Mouse (Mus musculus) intestine, postnatal 0 days (tissue): ENCODE measurements around the gene Actn4. TPM values are rescaled to one million over a fixed set of nuclear protein-coding genes. Genes with fewer than 3 reads are reported as not detected.
A peak's percentile ranks its signal among the peaks of the same experiment; 100 is the strongest.

Source experiments
- ATAC-seq: fragments of 200-750 bp; cut with Nextera tagmentation; 2 replicates; pipeline ENCODE4 v1.8.0; 2017; ENCODE audit warnings: mild to moderate bottlenecking, moderate TSS enrichment, moderate library complexity
- H3K27ac ChIP-seq: fragments of 300-500 bp; sonication (generic); 2 replicates; pipeline ENCODE4 v1.5.1; 2014; ENCODE audit warnings: mild to moderate bottlenecking, low read depth, low read length, moderate library complexity
- H3K27me3 ChIP-seq: fragments of 300-500 bp; sonication (generic); replicated peaks from 2 replicates; pipeline ENCODE4 v1.6.1; 2014; ENCODE audit warnings: low read length, mixed read lengths; ENCODE audit not compliant: control insufficient read depth, insufficient read depth
- H3K36me3 ChIP-seq: fragments of 300-500 bp; sonication (generic); 2 replicates; pipeline ENCODE4 v1.6.1; 2014; ENCODE audit warnings: mild to moderate bottlenecking, moderate library complexity; ENCODE audit not compliant: control insufficient read depth, insufficient read depth
- H3K4me1 ChIP-seq: fragments of 300-500 bp; sonication (generic); replicated peaks from 2 replicates; pipeline ENCODE4 v1.6.1; 2014; ENCODE audit warnings: antibody characterized with exemption, low read length, mixed read lengths; ENCODE audit not compliant: control insufficient read depth, insufficient read depth
- H3K4me2 ChIP-seq: fragments of 300-500 bp; sonication (generic); replicated peaks from 2 replicates; pipeline ENCODE4 v1.6.1; 2014; ENCODE audit warnings: low read depth, mild to moderate bottlenecking, moderate library complexity
- H3K4me3 ChIP-seq: fragments of 300-500 bp; sonication (generic); 2 replicates; pipeline ENCODE4 v1.5.1; 2014; ENCODE audit warnings: low read depth, low read length
- H3K9ac ChIP-seq: fragments of 300-500 bp; sonication (generic); 2 replicates; pipeline ENCODE4 v1.6.1; 2014; ENCODE audit warnings: mild to moderate bottlenecking, low read depth, low read length
- H3K9me3 ChIP-seq: fragments of 300-500 bp; sonication (generic); 2 replicates; pipeline ENCODE4 v1.6.1; 2016; ENCODE audit warnings: mixed run types; ENCODE audit not compliant: control insufficient read depth
- CTCF ChIP-seq: sonication (generic); IDR thresholded peaks from 2 replicates; pipeline ENCODE4 v1.5.1; 2016; ENCODE audit warnings: low read depth, mild to moderate bottlenecking, control low read depth, antibody characterized with exemption, moderate library complexity
- WGBS: fragments of 180-500 bp; shearing (Covaris S2); extraction: QIAGEN DNeasy Blood & Tissue Kit; methylation state at CpG from one replicate; pipeline ENCODE4 v1.1.7; 2014; 5-methylcytosine and 5-hydroxymethylcytosine counted together
- polyA plus RNA-seq: library from polyadenylated mRNA; unstranded; fragments of >200 nt; fragmentation: Nextera tagmentation; extraction: Ambion mirVana; gene quantifications from 2 replicates; pipeline ENCODE4 v1.2.1, GENCODE M21; 2015

Actn4 gene
- polyA plus RNA-seq, 1 experiment from 2014 or later: 293 TPM

DNA sequence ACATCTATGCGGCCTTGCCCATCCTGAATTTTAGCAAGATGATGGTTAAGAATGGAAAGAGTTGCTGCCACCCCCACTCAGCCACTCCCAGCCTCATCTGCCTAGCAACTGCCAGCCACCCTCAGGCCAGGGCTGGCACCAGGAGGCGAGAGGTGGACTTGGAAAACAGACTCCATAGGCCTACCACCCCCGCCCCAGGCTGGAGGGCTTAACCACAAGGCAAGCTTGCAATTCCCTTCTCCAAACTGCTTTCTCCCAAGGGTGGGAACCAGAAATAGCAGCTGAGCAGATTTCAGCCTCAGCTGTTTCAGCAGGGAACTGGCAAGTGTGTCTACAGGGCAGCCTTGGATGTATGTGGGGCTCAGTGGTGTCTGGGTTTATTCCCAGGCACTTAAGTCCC is 59.3 kb downstream of the Actn4 start:
- ATAC-seq: no peak
- H3K4me1 ChIP-seq: no peaks in the 10 kb centered on the region
- 87% methylated on average over 3 of the region's 3 CpGs for WGBS
- no peak for TF ChIP-seq CTCF
- H3K27me3 ChIP-seq: no peaks in the 10 kb centered on the region
- no peak overlapping the region for H3K4me3 ChIP-seq
- H3K27ac ChIP-seq: no peak overlapping the region; the same call in 1 of the 2 replicates
- H3K9ac ChIP-seq: no peak overlapping the region
- no peaks in the 10 kb centered on the region for H3K9me3 ChIP-seq
- peaks cover 100% of the 10 kb centered on the region for H3K36me3 ChIP-seq
- H3K4me2 ChIP-seq: no peak overlapping the region

DNA sequence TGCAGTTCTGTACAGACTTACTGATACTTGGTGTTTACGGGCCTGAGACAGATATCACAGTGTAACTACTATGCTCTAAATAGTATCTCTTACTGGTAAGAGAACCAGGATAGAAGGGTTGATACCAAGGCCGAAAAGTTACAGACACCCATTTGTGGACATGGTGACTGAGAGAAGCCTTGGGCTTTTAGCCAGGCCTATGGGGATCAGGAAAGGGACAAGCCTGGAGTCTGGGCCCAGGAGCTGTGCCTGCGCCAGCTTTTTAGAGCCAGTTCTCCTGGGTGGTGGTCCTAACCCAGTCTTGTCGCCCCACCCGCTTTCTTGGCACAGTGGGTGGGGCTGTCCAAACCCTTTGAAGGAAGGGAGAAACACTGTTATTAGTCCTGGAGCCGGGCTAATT is 60.0 kb downstream of the Actn4 start:
- Histone ChIP-seq H3K9ac (no peak overlapping the region), H3K9me3 (no peaks in the 10 kb centered on the region), H3K4me1 (no peaks in the 10 kb centered on the region), H3K4me2 (no peak overlapping the region), H3K27me3 (no peaks in the 10 kb centered on the region), H3K36me3 (peaks cover 100% of the 10 kb centered on the region), H3K4me3 (no peak overlapping the region), H3K27ac (peak overlapping the region; percentile 21; the same call in 1 of the 2 replicates)
- 88% methylated on average over 6 of the region's 6 CpGs for WGBS
- no peak for ATAC-seq
- TF ChIP-seq CTCF: no peak

- WGBS: 85% methylated on average over 13 of the region's 13 CpGs
- peak overlapping the region; percentile 21; the same call in 1 of the 2 replicates for H3K27ac ChIP-seq
- 0 out of 2 replicates have a peak, but pooled peaks have one; percentile 2 for ATAC-seq
- H3K27me3 ChIP-seq: no peaks in the 10 kb centered on the region
- no peaks in the 10 kb centered on the region for H3K4me1 ChIP-seq
- no peak overlapping the region for H3K4me3 ChIP-seq
- TF ChIP-seq CTCF: no peak
- H3K9ac ChIP-seq: no peak overlapping the region
- H3K4me2 ChIP-seq: no peak overlapping the region
- no peaks in the 10 kb centered on the region for H3K9me3 ChIP-seq
- H3K36me3 ChIP-seq: peaks cover 100% of the 10 kb centered on the region
Observed at GRCm38 (mm10) chr7:28901311-28902125, 60.6 kb downstream of the Actn4 start.

- Histone ChIP-seq H3K4me1 (no peaks in the 10 kb centered on the region), H3K27ac (no peak overlapping the region), H3K4me2 (no peak overlapping the region), H3K9ac (no peak overlapping the region), H3K36me3 (peaks cover 100% of the 10 kb centered on the region), H3K9me3 (no peaks in the 10 kb centered on the region), H3K4me3 (no peak overlapping the region), H3K27me3 (no peaks in the 10 kb centered on the region)
- WGBS: 80% methylated on average over 4 of the region's 4 CpGs
- TF ChIP-seq CTCF: peak; percentile 49
- ATAC-seq: no peak
Observed at GRCm38 (mm10) chr7:28899972-28900371, 62.2 kb downstream of the Actn4 start.

- no peak overlapping the region for H3K4me3 ChIP-seq
- WGBS: 94% methylated on average over 6 of the region's 6 CpGs
- no peaks in the 10 kb centered on the region for H3K9me3 ChIP-seq
- ATAC-seq: no peak
- H3K4me1 ChIP-seq: no peaks in the 10 kb centered on the region
- peaks cover 98% of the 10 kb centered on the region for H3K36me3 ChIP-seq
- TF ChIP-seq CTCF: no peak
- no peaks in the 10 kb centered on the region for H3K27me3 ChIP-seq
- no peak overlapping the region for H3K9ac ChIP-seq
- H3K27ac ChIP-seq: no peak overlapping the region
- no peak overlapping the region for H3K4me2 ChIP-seq
Observed at GRCm38 (mm10) chr7:28897661-28898060, 64.5 kb downstream of the Actn4 start.

DNA sequence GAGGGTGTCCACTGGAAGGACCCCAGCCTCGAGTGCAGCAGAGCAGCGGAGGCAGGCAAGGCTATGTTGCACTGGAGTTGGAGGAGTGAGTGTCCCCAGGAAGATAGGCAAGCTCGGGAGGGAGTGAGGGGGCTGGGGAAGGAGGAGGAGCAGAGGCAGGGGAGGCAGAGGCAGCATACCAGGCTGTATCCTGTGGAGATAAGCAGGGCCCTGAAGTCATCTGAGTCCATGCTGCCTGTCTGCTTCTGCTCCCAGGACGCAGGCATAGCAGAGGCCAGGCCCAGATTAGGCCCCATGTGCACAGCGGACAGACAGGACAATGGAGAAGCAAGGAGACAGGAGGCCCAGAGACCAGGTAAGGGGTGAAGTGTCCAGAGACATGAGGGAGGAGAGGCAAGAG is 67.2 kb downstream of the Actn4 start:
- H3K4me1 ChIP-seq: no peaks in the 10 kb centered on the region
- H3K27me3 ChIP-seq: no peaks in the 10 kb centered on the region
- peaks cover 86% of the 10 kb centered on the region for H3K36me3 ChIP-seq
- H3K27ac ChIP-seq: no peak overlapping the region
- H3K4me2 ChIP-seq: no peak overlapping the region
- TF ChIP-seq CTCF: no peak
- H3K9me3 ChIP-seq: no peaks in the 10 kb centered on the region
- WGBS: 58% methylated on average over 5 of the region's 5 CpGs
- H3K9ac ChIP-seq: no peak overlapping the region
- no peak for ATAC-seq
- H3K4me3 ChIP-seq: no peak overlapping the region
